Mouse (Mus musculus): ENCODE measurements around the gene Cdc16.

Gene Cdc16

GRCm38 (mm10) chr8:13828598-13829172 is 71.2 kb downstream of the Cdc16 start:
- DNase-seq (ENCODE audit: low spot score) = peak; percentile 1

Measured in lung, postnatal 25 days (tissue).